Mouse (Mus musculus) left cerebral cortex, adult 2 months (tissue): ENCODE results near the gene Lgals7. TPM values are rescaled to one million over a fixed set of nuclear protein-coding genes. Genes with fewer than 3 reads are reported as not detected.
A peak's percentile ranks its signal among the peaks of the same experiment; 100 is the strongest.
"Not testable (repeated sequence)": the region's sequence is repeated elsewhere in the genome, so short reads cannot be mapped to it uniquely, and the experiment has no call there.

Source experiments
- DNase-seq, 2 experiments: peaks; one replicate each; pipeline ENCODE4 v3.0.0; 2021 to 2022; ENCODE audit warnings: low spot score in 2 of 2, mixed read lengths in 1 of 2; ENCODE audit errors: extremely low spot score in 1 of 2
- H3K27ac ChIP-seq: fragments of 200-600 bp; 2 replicates; pipeline ENCODE4 v1.8.1; 2022
- H3K4me3 ChIP-seq: fragments of 200-600 bp; 2 replicates; pipeline ENCODE4 v1.8.1; 2022
- CTCF ChIP-seq: fragments of 200-600 bp; IDR thresholded peaks from 2 replicates; pipeline ENCODE4 v1.8.1; 2022; ENCODE audit warnings: antibody characterized with exemption, mild to moderate bottlenecking, moderate library complexity
- intact Hi-C: fragments of 180-260 bp; cut with DNase I; formaldehyde crosslinking; loops from one replicate; pipeline ENCODE4 v1.15.1; 2025
- total RNA-seq, 2 experiments: library from RNA; stranded (reverse); gene quantifications; 2 replicates each; pipeline ENCODE4 v1.2.3; 2021

The Lgals7 gene
- total RNA-seq, 2 experiments from 2014 or later, result 0.49 TPM; not detected in 1

GRCm38 (mm10) chr7:28883039-28883438, 19.4 kb downstream of the Lgals7 start:
- TF ChIP-seq CTCF, result no peak
- Histone ChIP-seq H3K27ac (no peak overlapping the region), H3K4me3 (no peak overlapping the region)
- no peak for DNase-seq
- intact Hi-C loops, result no loop called here

GRCm38 (mm10) chr7:28883704-28884103, 20.1 kb downstream of the Lgals7 start:
- H3K27ac ChIP-seq, H3K4me3 ChIP-seq, DNase-seq, intact Hi-C loops: not testable (repeated sequence)

- Histone ChIP-seq H3K27ac (no peak overlapping the region), H3K4me3 (no peak overlapping the region)
- DNase-seq, result no peak
- no peak for TF ChIP-seq CTCF
- intact Hi-C loops, result no loop called here
Measured at GRCm38 (mm10) chr7:28886486-28886885, 22.8 kb downstream of the Lgals7 start.

GRCm38 (mm10) chr7:28888701-28889161, 25.1 kb downstream of the Lgals7 start:
- intact Hi-C loops, result no loop called here
- no peak for TF ChIP-seq CTCF

GRCm38 (mm10) chr7:28892601-28893000, 28.9 kb downstream of the Lgals7 start:
- no peak for TF ChIP-seq CTCF
- Histone ChIP-seq H3K4me3 (no peak overlapping the region), H3K27ac (no peak overlapping the region)
- no peak for DNase-seq
- intact Hi-C loops, result no loop called here

More at GRCm38 (mm10) chr7:28888701-28889161, 25.1 kb downstream of the Lgals7 start:
- no peak for DNase-seq
- Histone ChIP-seq H3K4me3 (peak overlapping the region; percentile 24), H3K27ac (peak overlapping the region; percentile 7; the same call in 1 of the 2 replicates)

GRCm38 (mm10) chr7:28893643-28894265, 30.1 kb downstream of the Lgals7 start:
- intact Hi-C loops, result no loop called here
- DNase-seq, result no peak
- peak; percentile 51 for TF ChIP-seq CTCF

DNA sequence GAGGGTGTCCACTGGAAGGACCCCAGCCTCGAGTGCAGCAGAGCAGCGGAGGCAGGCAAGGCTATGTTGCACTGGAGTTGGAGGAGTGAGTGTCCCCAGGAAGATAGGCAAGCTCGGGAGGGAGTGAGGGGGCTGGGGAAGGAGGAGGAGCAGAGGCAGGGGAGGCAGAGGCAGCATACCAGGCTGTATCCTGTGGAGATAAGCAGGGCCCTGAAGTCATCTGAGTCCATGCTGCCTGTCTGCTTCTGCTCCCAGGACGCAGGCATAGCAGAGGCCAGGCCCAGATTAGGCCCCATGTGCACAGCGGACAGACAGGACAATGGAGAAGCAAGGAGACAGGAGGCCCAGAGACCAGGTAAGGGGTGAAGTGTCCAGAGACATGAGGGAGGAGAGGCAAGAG, 31.3 kb downstream of the Lgals7 start:
- TF ChIP-seq CTCF, result no peak
- Histone ChIP-seq H3K27ac (no peak overlapping the region), H3K4me3 (no peak overlapping the region)
- intact Hi-C loops, result no loop called here
- no peak for DNase-seq

More at GRCm38 (mm10) chr7:28893643-28894265, 30.1 kb downstream of the Lgals7 start:
- H3K4me3 ChIP-seq, result no peak overlapping the region
- no peak overlapping the region for H3K27ac ChIP-seq

DNA sequence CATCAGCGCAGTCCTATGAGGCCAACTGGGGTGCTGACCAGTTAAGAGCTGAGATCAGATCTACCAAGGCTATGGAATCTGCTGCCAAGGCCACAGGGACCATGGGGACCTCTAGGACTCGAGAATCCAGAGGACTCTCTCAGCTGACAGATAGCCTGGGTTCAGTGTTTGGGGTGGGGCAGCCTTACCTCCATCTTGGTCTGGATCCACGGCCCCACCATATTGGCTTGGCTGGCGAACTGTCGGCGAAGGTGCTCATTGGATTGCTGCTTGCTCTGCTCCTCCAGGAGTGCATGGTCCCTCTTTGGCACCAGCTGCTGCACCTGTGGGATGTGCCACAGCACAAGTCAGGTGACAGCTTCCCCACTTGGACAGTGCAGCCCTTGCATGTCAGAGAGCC, 34.0 kb downstream of the Lgals7 start:
- no peak overlapping the region for H3K4me3 ChIP-seq
- H3K27ac ChIP-seq, result no peak overlapping the region
- DNase-seq, result no peak
- intact Hi-C loops, result no loop called here
- no peak for TF ChIP-seq CTCF

- peak overlapping the region; percentile 90 for H3K27ac ChIP-seq
- H3K4me3 ChIP-seq, result no peak overlapping the region
- DNase-seq, result no peak
- intact Hi-C loops, result no loop called here
- peak; percentile 43 for TF ChIP-seq CTCF
Measured at GRCm38 (mm10) chr7:28899972-28900371, 36.3 kb downstream of the Lgals7 start.

DNA sequence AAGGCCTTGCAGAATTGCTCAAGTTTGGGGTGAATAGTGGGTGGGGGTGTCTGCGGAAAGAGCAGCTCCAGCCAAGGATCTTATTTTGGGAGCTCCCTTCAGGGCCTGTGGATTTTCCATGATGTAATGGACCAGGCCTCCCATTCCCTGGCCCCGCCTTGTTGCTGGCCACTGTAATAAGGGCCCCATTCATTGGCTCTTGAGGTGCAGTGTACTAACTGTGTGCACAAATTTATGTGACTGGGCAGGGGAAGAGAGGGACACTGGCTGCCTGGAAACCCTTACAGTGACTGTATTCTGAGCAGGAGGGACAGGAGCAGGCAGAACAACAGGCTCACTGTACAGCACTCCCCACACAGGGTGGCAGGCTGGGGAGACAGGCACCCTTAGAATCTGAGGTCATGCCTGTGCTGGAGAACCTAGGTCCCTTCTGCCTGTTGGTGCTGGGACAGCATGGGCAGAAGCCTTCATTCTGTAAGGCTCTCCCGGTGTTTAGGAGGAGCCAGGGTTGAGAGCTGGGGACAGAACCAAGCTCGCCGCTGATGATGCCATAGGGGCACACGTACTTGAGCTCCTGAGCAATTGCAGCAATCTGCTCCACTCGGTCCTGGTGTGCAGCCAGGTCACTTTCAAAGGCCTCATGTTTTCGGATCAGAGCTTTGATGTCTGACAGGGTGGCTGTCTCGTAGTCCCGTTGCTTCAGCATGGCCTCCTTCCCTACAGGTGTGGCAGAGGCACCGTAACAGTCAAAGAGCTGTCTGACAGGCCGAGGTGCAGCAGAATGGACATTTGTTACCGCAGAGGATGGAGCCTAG, 37.9 kb downstream of the Lgals7 start:
- no peak for DNase-seq
- Histone ChIP-seq H3K4me3 (no peak overlapping the region), H3K27ac (peak overlapping the region; percentile 90)
- intact Hi-C loops, result loop anchor here (2.0 kb wide), 1 partner anchor 77 kb away; the partner anchor contains the start of gene Ech1
- no peak for TF ChIP-seq CTCF

DNA sequence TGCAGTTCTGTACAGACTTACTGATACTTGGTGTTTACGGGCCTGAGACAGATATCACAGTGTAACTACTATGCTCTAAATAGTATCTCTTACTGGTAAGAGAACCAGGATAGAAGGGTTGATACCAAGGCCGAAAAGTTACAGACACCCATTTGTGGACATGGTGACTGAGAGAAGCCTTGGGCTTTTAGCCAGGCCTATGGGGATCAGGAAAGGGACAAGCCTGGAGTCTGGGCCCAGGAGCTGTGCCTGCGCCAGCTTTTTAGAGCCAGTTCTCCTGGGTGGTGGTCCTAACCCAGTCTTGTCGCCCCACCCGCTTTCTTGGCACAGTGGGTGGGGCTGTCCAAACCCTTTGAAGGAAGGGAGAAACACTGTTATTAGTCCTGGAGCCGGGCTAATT, 38.5 kb downstream of the Lgals7 start:
- H3K27ac ChIP-seq, result peak overlapping the region; percentile 90
- intact Hi-C loops, result loop anchor here (2.0 kb wide), 1 partner anchor 77 kb away; the partner anchor contains the start of gene Ech1
- no peak for DNase-seq
- no peak for TF ChIP-seq CTCF
- no peak overlapping the region for H3K4me3 ChIP-seq

DNA sequence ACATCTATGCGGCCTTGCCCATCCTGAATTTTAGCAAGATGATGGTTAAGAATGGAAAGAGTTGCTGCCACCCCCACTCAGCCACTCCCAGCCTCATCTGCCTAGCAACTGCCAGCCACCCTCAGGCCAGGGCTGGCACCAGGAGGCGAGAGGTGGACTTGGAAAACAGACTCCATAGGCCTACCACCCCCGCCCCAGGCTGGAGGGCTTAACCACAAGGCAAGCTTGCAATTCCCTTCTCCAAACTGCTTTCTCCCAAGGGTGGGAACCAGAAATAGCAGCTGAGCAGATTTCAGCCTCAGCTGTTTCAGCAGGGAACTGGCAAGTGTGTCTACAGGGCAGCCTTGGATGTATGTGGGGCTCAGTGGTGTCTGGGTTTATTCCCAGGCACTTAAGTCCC, 39.2 kb downstream of the Lgals7 start:
- Histone ChIP-seq H3K4me3 (no peak overlapping the region), H3K27ac (peak overlapping the region; percentile 90)
- peak; percentile 55 to 77 for DNase-seq
- intact Hi-C loops, result loop anchor here (1.0 to 2.0 kb wide), 3 partner anchors 19 to 78 kb away; partner anchors contain the start of gene Ech1
- no peak for TF ChIP-seq CTCF
